Mouse (Mus musculus) limb, embryonic 12.5 days (tissue): ENCODE results near the gene Gm10644. TPM values are rescaled to one million over a fixed set of nuclear protein-coding genes. Genes with fewer than 3 reads are reported as not detected.
A peak's percentile ranks its signal among the peaks of the same experiment; 100 is the strongest.

Source experiments
- ATAC-seq: fragments of 200-750 bp; cut with Nextera tagmentation; 2 replicates; pipeline ENCODE4 v1.8.0; 2017; ENCODE audit warnings: low read depth, moderate TSS enrichment; ENCODE audit not compliant: insufficient number of reproducible peaks, insufficient read depth, low FRiP score, low TSS enrichment
- H3K27ac ChIP-seq: fragments of 300-500 bp; sonication (generic); 2 replicates; pipeline ENCODE4 v1.5.1; 2016; ENCODE audit warnings: mild to moderate bottlenecking, moderate library complexity
- H3K27me3 ChIP-seq: fragments of 300-500 bp; sonication (generic); 2 replicates; pipeline ENCODE4 v1.6.1; 2016; ENCODE audit warnings: mild to moderate bottlenecking, moderate library complexity
- H3K36me3 ChIP-seq: fragments of 300-500 bp; sonication (generic); 2 replicates; pipeline ENCODE4 v1.6.1; 2016; ENCODE audit warnings: mild to moderate bottlenecking, moderate library complexity
- H3K4me1 ChIP-seq: fragments of 300-500 bp; sonication (generic); replicated peaks from 2 replicates; pipeline ENCODE4 v1.6.1; 2016
- H3K4me2 ChIP-seq: fragments of 300-500 bp; sonication (generic); 2 replicates; pipeline ENCODE4 v1.6.1; 2016; ENCODE audit warnings: mild to moderate bottlenecking, moderate library complexity
- H3K4me3 ChIP-seq: fragments of 300-500 bp; sonication (generic); replicated peaks from 2 replicates; pipeline ENCODE4 v1.5.1; 2016; ENCODE audit warnings: mild to moderate bottlenecking
- H3K9ac ChIP-seq: fragments of 300-500 bp; sonication (generic); replicated peaks from 2 replicates; pipeline ENCODE4 v1.6.1; 2016; ENCODE audit warnings: mild to moderate bottlenecking, moderate library complexity
- H3K9me3 ChIP-seq: fragments of 300-500 bp; sonication (generic); 2 replicates; pipeline ENCODE4 v1.6.1; 2016; ENCODE audit warnings: mild to moderate bottlenecking, moderate library complexity
- WGBS: fragments of 180-500 bp; shearing (Covaris S2); methylation state at CpG from one replicate; pipeline ENCODE4 v1.1.7; 2016; 5-methylcytosine and 5-hydroxymethylcytosine counted together
- polyA plus RNA-seq: library from polyadenylated mRNA; unstranded; fragments of >200 nt; fragmentation: Nextera tagmentation; extraction: Ambion mirVana; gene quantifications from 2 replicates; pipeline ENCODE4 v1.2.1, GENCODE M21; 2016

Gm10644 gene
- polyA plus RNA-seq, 1 experiment from 2014 or later, result 0.40 TPM

GRCm38 (mm10) chr8:83964015-83964765, 9.2 kb upstream of the Gm10644 start:
- H3K4me2 ChIP-seq, result no peak overlapping the region
- no peak overlapping the region for H3K9ac ChIP-seq
- no peak overlapping the region for H3K4me3 ChIP-seq
- ATAC-seq, result no peak
- H3K27ac ChIP-seq, result no peak overlapping the region
- 92% methylated on average over 5 of the region's 5 CpGs for WGBS
- H3K27me3 ChIP-seq, result no peaks in the 10 kb centered on the region
- no peaks in the 10 kb centered on the region for H3K9me3 ChIP-seq
- H3K36me3 ChIP-seq, result peaks cover 41% of the 10 kb centered on the region
- H3K4me1 ChIP-seq, result no peaks in the 10 kb centered on the region

- H3K36me3 ChIP-seq, result no peaks in the 10 kb centered on the region
- H3K27ac ChIP-seq, result no peak overlapping the region
- peaks cover 18% of the 10 kb centered on the region for H3K4me1 ChIP-seq
- H3K4me2 ChIP-seq, result peak overlapping the region; percentile 73
- WGBS, result 24% methylated on average over 1 of the region's 1 CpGs
- H3K27me3 ChIP-seq, result no peaks in the 10 kb centered on the region
- H3K9ac ChIP-seq, result peak overlapping the region; percentile 66; the same call in 1 of the 2 replicates
- peak overlapping the region; percentile 59; the same call in 1 of the 2 replicates for H3K4me3 ChIP-seq
- no peak for ATAC-seq
- H3K9me3 ChIP-seq, result no peaks in the 10 kb centered on the region
Measured at GRCm38 (mm10) chr8:83956789-83957188, 1.8 kb upstream of the Gm10644 start.

GRCm38 (mm10) chr8:83955958-83956218, 883 bp upstream of the Gm10644 start:
- Histone ChIP-seq H3K4me3 (peak overlapping the region; percentile 59), H3K9me3 (no peaks in the 10 kb centered on the region), H3K27me3 (no peaks in the 10 kb centered on the region), H3K27ac (no peak overlapping the region), H3K4me1 (peaks cover 18% of the 10 kb centered on the region), H3K36me3 (no peaks in the 10 kb centered on the region), H3K4me2 (peak overlapping the region; percentile 73), H3K9ac (peak overlapping the region; percentile 66)
- no peak for ATAC-seq
- WGBS, result 4% methylated on average over 15 of the region's 15 CpGs

GRCm38 (mm10) chr8:83954749-83955105, 278 bp downstream of the Gm10644 start:
- H3K27me3 ChIP-seq, result no peaks in the 10 kb centered on the region
- H3K4me3 ChIP-seq, result peak overlapping the region; percentile 59
- H3K36me3 ChIP-seq, result no peaks in the 10 kb centered on the region
- H3K4me2 ChIP-seq, result peak overlapping the region; percentile 73
- 2% methylated on average over 14 of the region's 14 CpGs for WGBS
- ATAC-seq, result no peak
- peak overlapping the region; percentile 50 for H3K9ac ChIP-seq
- no peak overlapping the region for H3K27ac ChIP-seq
- H3K4me1 ChIP-seq, result peaks cover 18% of the 10 kb centered on the region
- H3K9me3 ChIP-seq, result no peaks in the 10 kb centered on the region

- H3K9me3 ChIP-seq, result no peaks in the 10 kb centered on the region
- H3K27ac ChIP-seq, result no peak overlapping the region
- 61% methylated on average over 3 of the region's 3 CpGs for WGBS
- H3K27me3 ChIP-seq, result no peaks in the 10 kb centered on the region
- H3K4me1 ChIP-seq, result no peaks in the 10 kb centered on the region
- no peak for ATAC-seq
- H3K4me2 ChIP-seq, result no peak overlapping the region
- H3K4me3 ChIP-seq, result no peak overlapping the region
- 0 out of 2 replicates have a peak, but pooled peaks cover under 1% of the 10 kb centered on the region for H3K36me3 ChIP-seq
- no peak overlapping the region for H3K9ac ChIP-seq
Measured at GRCm38 (mm10) chr8:83945540-83945939, 9.5 kb downstream of the Gm10644 start.

GRCm38 (mm10) chr8:83942446-83942845, 12.6 kb downstream of the Gm10644 start:
- no peak for ATAC-seq
- H3K36me3 ChIP-seq, result peaks cover 29% of the 10 kb centered on the region
- H3K4me2 ChIP-seq, result no peak overlapping the region
- no peaks in the 10 kb centered on the region for H3K27me3 ChIP-seq
- H3K9ac ChIP-seq, result no peak overlapping the region
- no peak overlapping the region for H3K4me3 ChIP-seq
- 76% methylated on average over 1 of the region's 1 CpGs for WGBS
- no peak overlapping the region for H3K27ac ChIP-seq
- H3K9me3 ChIP-seq, result no peaks in the 10 kb centered on the region
- no peaks in the 10 kb centered on the region for H3K4me1 ChIP-seq

- no peak overlapping the region for H3K4me2 ChIP-seq
- ATAC-seq, result no peak
- H3K9me3 ChIP-seq, result no peaks in the 10 kb centered on the region
- H3K27me3 ChIP-seq, result no peaks in the 10 kb centered on the region
- H3K36me3 ChIP-seq, result peaks cover 42% of the 10 kb centered on the region
- no peak overlapping the region for H3K4me3 ChIP-seq
- H3K4me1 ChIP-seq, result no peaks in the 10 kb centered on the region
- no peak overlapping the region for H3K9ac ChIP-seq
- 69% methylated on average over 6 of the region's 6 CpGs for WGBS
- H3K27ac ChIP-seq, result no peak overlapping the region
Measured at GRCm38 (mm10) chr8:83941066-83941677, 13.8 kb downstream of the Gm10644 start.

GRCm38 (mm10) chr8:83938330-83938729, 16.7 kb downstream of the Gm10644 start:
- Histone ChIP-seq H3K4me2 (no peak overlapping the region), H3K27ac (no peak overlapping the region), H3K4me3 (no peak overlapping the region), H3K9me3 (no peaks in the 10 kb centered on the region), H3K36me3 (peaks cover 71% of the 10 kb centered on the region), H3K4me1 (no peaks in the 10 kb centered on the region), H3K27me3 (no peaks in the 10 kb centered on the region), H3K9ac (no peak overlapping the region)
- ATAC-seq, result no peak
- WGBS, result 91% methylated on average over 15 of the region's 15 CpGs

- H3K36me3 ChIP-seq, result peaks cover 77% of the 10 kb centered on the region
- no peaks in the 10 kb centered on the region for H3K4me1 ChIP-seq
- no peak for ATAC-seq
- no peak overlapping the region for H3K9ac ChIP-seq
- H3K4me2 ChIP-seq, result no peak overlapping the region
- no peak overlapping the region for H3K27ac ChIP-seq
- no peaks in the 10 kb centered on the region for H3K27me3 ChIP-seq
- 88% methylated on average over 7 of the region's 7 CpGs for WGBS
- no peak overlapping the region for H3K4me3 ChIP-seq
- H3K9me3 ChIP-seq, result no peaks in the 10 kb centered on the region
Measured at GRCm38 (mm10) chr8:83937645-83938044, 17.4 kb downstream of the Gm10644 start.

GRCm38 (mm10) chr8:83935435-83935834, 19.6 kb downstream of the Gm10644 start:
- no peak overlapping the region for H3K9ac ChIP-seq
- peaks cover 98% of the 10 kb centered on the region for H3K36me3 ChIP-seq
- H3K4me1 ChIP-seq, result no peaks in the 10 kb centered on the region
- ATAC-seq, result no peak
- no peak overlapping the region for H3K27ac ChIP-seq
- no peaks in the 10 kb centered on the region for H3K9me3 ChIP-seq
- WGBS, result 89% methylated on average over 8 of the region's 8 CpGs
- no peak overlapping the region for H3K4me3 ChIP-seq
- H3K27me3 ChIP-seq, result no peaks in the 10 kb centered on the region
- no peak overlapping the region for H3K4me2 ChIP-seq

- Histone ChIP-seq H3K4me2 (no peak overlapping the region), H3K27ac (no peak overlapping the region), H3K27me3 (no peaks in the 10 kb centered on the region), H3K36me3 (peaks cover 98% of the 10 kb centered on the region), H3K9ac (no peak overlapping the region), H3K4me3 (no peak overlapping the region), H3K9me3 (no peaks in the 10 kb centered on the region), H3K4me1 (no peaks in the 10 kb centered on the region)
- WGBS, result 92% methylated on average over 2 of the region's 2 CpGs
- ATAC-seq, result no peak
Measured at GRCm38 (mm10) chr8:83934994-83935393, 20.0 kb downstream of the Gm10644 start.

- WGBS, result 87% methylated on average over 5 of the region's 5 CpGs
- peaks cover 100% of the 10 kb centered on the region for H3K36me3 ChIP-seq
- H3K27me3 ChIP-seq, result no peaks in the 10 kb centered on the region
- no peak overlapping the region for H3K9ac ChIP-seq
- no peaks in the 10 kb centered on the region for H3K4me1 ChIP-seq
- no peak overlapping the region for H3K27ac ChIP-seq
- H3K9me3 ChIP-seq, result no peaks in the 10 kb centered on the region
- H3K4me2 ChIP-seq, result no peak overlapping the region
- no peak for ATAC-seq
- H3K4me3 ChIP-seq, result no peak overlapping the region
Measured at GRCm38 (mm10) chr8:83934222-83934621, 20.8 kb downstream of the Gm10644 start.
